Mouse (Mus musculus) embryonic facial prominence, embryonic 12.5 days (tissue): ENCODE measurements around the gene Synpr. TPM values are rescaled to one million over a fixed set of nuclear protein-coding genes. Genes with fewer than 3 reads are reported as not detected.
"Not testable (repeated sequence)": the region's sequence is repeated elsewhere in the genome, so short reads cannot be mapped to it uniquely, and the experiment has no call there.

Source experiments
- ATAC-seq: fragments of 200-750 bp; cut with Nextera tagmentation; 2 replicates; pipeline ENCODE4 v1.8.0; 2017; ENCODE audit not compliant: insufficient number of reproducible peaks, insufficient read depth, low FRiP score, low TSS enrichment
- H3K27ac ChIP-seq: fragments of 300-500 bp; sonication (generic); 2 replicates; pipeline ENCODE4 v1.5.1; 2016; ENCODE audit warnings: mild to moderate bottlenecking
- H3K27me3 ChIP-seq: fragments of 300-500 bp; sonication (generic); 2 replicates; pipeline ENCODE4 v1.6.1; 2016; ENCODE audit warnings: mild to moderate bottlenecking, moderate library complexity
- H3K36me3 ChIP-seq: fragments of 300-500 bp; sonication (generic); 2 replicates; pipeline ENCODE4 v1.6.1; 2016; ENCODE audit warnings: mild to moderate bottlenecking
- H3K4me1 ChIP-seq: fragments of 300-500 bp; sonication (generic); 2 replicates; pipeline ENCODE4 v1.6.1; 2016
- H3K4me2 ChIP-seq: fragments of 300-500 bp; sonication (generic); replicated peaks from 2 replicates; pipeline ENCODE4 v1.6.1; 2016; ENCODE audit warnings: mild to moderate bottlenecking, moderate library complexity
- H3K4me3 ChIP-seq: fragments of 300-500 bp; sonication (generic); 2 replicates; pipeline ENCODE4 v1.5.1; 2016; ENCODE audit warnings: mild to moderate bottlenecking
- H3K9ac ChIP-seq: fragments of 300-500 bp; sonication (generic); 2 replicates; pipeline ENCODE4 v1.6.1; 2016; ENCODE audit warnings: mild to moderate bottlenecking, moderate library complexity
- H3K9me3 ChIP-seq: fragments of 300-500 bp; sonication (generic); 2 replicates; pipeline ENCODE4 v1.6.1; 2016; ENCODE audit warnings: mild to moderate bottlenecking, moderate library complexity
- WGBS: fragments of 180-500 bp; shearing (Covaris S2); methylation state at CpG from one replicate; pipeline ENCODE4 v1.1.7; 2016; 5-methylcytosine and 5-hydroxymethylcytosine counted together
- polyA plus RNA-seq: library from polyadenylated mRNA; unstranded; fragments of >200 nt; fragmentation: Nextera tagmentation; extraction: Ambion mirVana; gene quantifications from 2 replicates; pipeline ENCODE4 v1.2.1, GENCODE M21; 2016

Synpr gene
- 3.9 and 5.0 TPM in 2 replicates for polyA plus RNA-seq

- H3K4me2 ChIP-seq, result peak within 1 kb of the TSS; percentile 70
- peak within 1 kb of the TSS; percentile 46 for H3K9ac ChIP-seq
- ATAC-seq, result peak; percentile 100
- H3K4me1 ChIP-seq, result no peaks in the 10 kb centered on the region
- no peaks in the 10 kb centered on the region for H3K27me3 ChIP-seq
- H3K4me3 ChIP-seq, result peak within 1 kb of the TSS; percentile 35
- 0 out of 2 replicates have a peak within 1 kb of the TSS, but pooled peaks have one; percentile 20 for H3K27ac ChIP-seq
- no peaks in the 10 kb centered on the region for H3K9me3 ChIP-seq
- WGBS, result 9% methylated on average over 27 of the region's 27 CpGs
- no peaks in the 10 kb centered on the region for H3K36me3 ChIP-seq
Measured at GRCm38 (mm10) chr14:13284091-13284844, at the start of gene Synpr. Synpr (plus strand) TSS chr14:13284780.

GRCm38 (mm10) chr14:13236929-13237328 is 47.7 kb upstream of the Synpr start:
- Histone ChIP-seq H3K27me3 (no peaks in the 10 kb centered on the region), H3K27ac (no peak overlapping the region), H3K4me1 (no peaks in the 10 kb centered on the region), H3K9ac (no peak overlapping the region), H3K9me3 (no peaks in the 10 kb centered on the region), H3K4me2 (no peak overlapping the region), H3K4me3 (no peak overlapping the region), H3K36me3 (no peaks in the 10 kb centered on the region)
- 5% methylated on average over 1 of the region's 1 CpGs for WGBS
- ATAC-seq, result no peak

DNA sequence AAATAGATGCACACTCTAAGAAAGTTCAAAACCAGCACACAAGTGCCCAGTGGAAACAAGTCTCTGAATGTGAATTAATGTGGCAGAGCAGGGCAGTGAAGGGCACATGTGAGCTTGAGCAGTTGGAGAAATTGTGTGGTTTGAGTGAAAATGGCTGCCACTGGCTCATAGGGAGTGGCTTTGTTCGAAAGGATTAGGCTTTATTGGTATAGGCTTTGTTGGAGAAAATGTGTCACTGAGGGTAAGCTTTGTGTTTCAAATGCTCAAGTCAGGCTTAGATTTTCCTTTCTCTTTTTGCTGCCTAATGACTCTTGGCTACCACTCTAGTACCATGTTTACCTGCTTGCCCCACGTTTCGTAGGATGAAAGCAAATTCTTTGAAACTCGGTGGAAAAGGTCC is 37.1 kb upstream of the Synpr start:
- no peak overlapping the region for H3K4me2 ChIP-seq
- no peaks in the 10 kb centered on the region for H3K36me3 ChIP-seq
- H3K4me1 ChIP-seq, result no peaks in the 10 kb centered on the region
- no peak overlapping the region for H3K27ac ChIP-seq
- no peak for ATAC-seq
- H3K27me3 ChIP-seq, result no peaks in the 10 kb centered on the region
- WGBS, result 47% methylated on average over 4 of the region's 4 CpGs
- no peaks in the 10 kb centered on the region for H3K9me3 ChIP-seq
- H3K4me3 ChIP-seq, result no peak overlapping the region
- H3K9ac ChIP-seq, result no peak overlapping the region

GRCm38 (mm10) chr14:13249361-13249760 is 35.2 kb upstream of the Synpr start:
- Histone ChIP-seq H3K9ac (no peak overlapping the region), H3K27me3 (no peaks in the 10 kb centered on the region), H3K27ac (no peak overlapping the region), H3K36me3 (no peaks in the 10 kb centered on the region), H3K4me3 (no peak overlapping the region), H3K9me3 (no peaks in the 10 kb centered on the region), H3K4me1 (no peaks in the 10 kb centered on the region), H3K4me2 (no peak overlapping the region)
- no peak for ATAC-seq

- no peaks in the 10 kb centered on the region for H3K27me3 ChIP-seq
- no peak for ATAC-seq
- WGBS, result 89% methylated on average over 1 of the region's 1 CpGs
Measured at GRCm38 (mm10) chr14:13252594-13252993, 32.0 kb upstream of the Synpr start.

DNA sequence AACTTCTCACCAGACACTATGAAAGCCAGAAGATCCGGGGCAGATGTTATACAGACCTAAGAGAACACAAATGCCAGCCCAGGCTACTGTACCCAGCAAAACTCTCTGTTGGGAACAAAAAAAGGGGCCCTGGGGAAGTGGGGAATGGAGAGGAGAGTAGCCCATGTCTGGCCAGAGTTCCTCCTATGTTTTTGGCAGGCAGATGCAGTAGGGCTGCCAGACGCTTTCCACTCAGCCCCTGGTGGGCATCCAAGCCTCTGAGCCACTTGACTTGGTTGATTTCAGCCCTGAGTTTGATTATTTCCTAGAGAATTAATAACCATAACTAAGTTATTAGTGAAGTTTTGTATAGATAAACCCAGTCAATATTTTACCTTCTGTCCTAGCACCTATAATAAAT is 29.8 kb upstream of the Synpr start:
- WGBS, result 92% methylated on average over 2 of the region's 2 CpGs
- H3K9me3 ChIP-seq, H3K4me1 ChIP-seq, H3K27me3 ChIP-seq, H3K4me2 ChIP-seq, H3K4me3 ChIP-seq, ATAC-seq, H3K9ac ChIP-seq, H3K36me3 ChIP-seq, H3K27ac ChIP-seq: not testable (repeated sequence)

More at GRCm38 (mm10) chr14:13252594-13252993, 32.0 kb upstream of the Synpr start:
- H3K4me2 ChIP-seq, result no peak overlapping the region
- H3K27ac ChIP-seq, result no peak overlapping the region
- H3K9ac ChIP-seq, result no peak overlapping the region
- H3K36me3 ChIP-seq, result no peaks in the 10 kb centered on the region
- H3K4me1 ChIP-seq, result no peaks in the 10 kb centered on the region
- no peaks in the 10 kb centered on the region for H3K9me3 ChIP-seq
- no peak overlapping the region for H3K4me3 ChIP-seq

GRCm38 (mm10) chr14:13262406-13262805 is 22.2 kb upstream of the Synpr start:
- Histone ChIP-seq H3K9ac (no peak overlapping the region), H3K4me1 (no peaks in the 10 kb centered on the region), H3K4me2 (no peak overlapping the region), H3K36me3 (no peaks in the 10 kb centered on the region), H3K27ac (no peak overlapping the region), H3K27me3 (no peaks in the 10 kb centered on the region), H3K4me3 (no peak overlapping the region), H3K9me3 (no peaks in the 10 kb centered on the region)
- 54% methylated on average over 1 of the region's 1 CpGs for WGBS
- ATAC-seq, result no peak

- 84% methylated on average over 2 of the region's 2 CpGs for WGBS
- Histone ChIP-seq H3K9me3 (no peaks in the 10 kb centered on the region), H3K4me2 (no peak overlapping the region), H3K27me3 (no peaks in the 10 kb centered on the region), H3K4me1 (no peaks in the 10 kb centered on the region), H3K36me3 (no peaks in the 10 kb centered on the region), H3K9ac (no peak overlapping the region), H3K27ac (no peak overlapping the region), H3K4me3 (no peak overlapping the region)
- ATAC-seq, result no peak
Measured at GRCm38 (mm10) chr14:13266331-13266730, 18.2 kb upstream of the Synpr start.

GRCm38 (mm10) chr14:13267181-13267580 is 17.4 kb upstream of the Synpr start:
- H3K36me3 ChIP-seq, result no peaks in the 10 kb centered on the region
- no peak overlapping the region for H3K9ac ChIP-seq
- no peaks in the 10 kb centered on the region for H3K27me3 ChIP-seq
- no peak overlapping the region for H3K4me3 ChIP-seq
- H3K9me3 ChIP-seq, result no peaks in the 10 kb centered on the region
- H3K4me1 ChIP-seq, result no peaks in the 10 kb centered on the region
- 83% methylated on average over 4 of the region's 4 CpGs for WGBS
- H3K27ac ChIP-seq, result no peak overlapping the region
- ATAC-seq, result no peak
- H3K4me2 ChIP-seq, result no peak overlapping the region

- H3K4me1 ChIP-seq, result no peaks in the 10 kb centered on the region
- no peaks in the 10 kb centered on the region for H3K27me3 ChIP-seq
- no peak for ATAC-seq
- H3K27ac ChIP-seq, result no peak overlapping the region
- no peaks in the 10 kb centered on the region for H3K9me3 ChIP-seq
- H3K9ac ChIP-seq, result no peak overlapping the region
- H3K4me3 ChIP-seq, result no peak overlapping the region
- WGBS, result 75% methylated on average over 4 of the region's 4 CpGs
- no peak overlapping the region for H3K4me2 ChIP-seq
- no peaks in the 10 kb centered on the region for H3K36me3 ChIP-seq
Measured at GRCm38 (mm10) chr14:13283211-13283610, 1.4 kb upstream of the Synpr start.

DNA sequence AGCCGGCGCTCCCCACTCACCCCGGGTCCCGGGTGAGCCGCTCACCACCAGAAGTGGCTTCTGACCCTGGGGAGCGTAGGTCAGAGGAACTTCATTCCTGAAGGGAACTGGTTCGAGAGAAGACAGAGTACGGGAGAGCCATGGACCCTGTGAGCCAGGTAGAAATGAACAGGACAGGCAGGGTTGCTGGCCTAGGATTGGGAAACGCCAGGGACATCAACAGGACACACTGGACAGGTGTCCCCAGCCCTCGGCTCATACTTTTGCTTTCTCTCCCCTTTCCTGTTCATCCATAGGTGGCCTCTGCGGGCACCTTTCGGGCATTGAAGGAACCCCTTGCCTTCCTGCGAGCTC is 242 bp downstream of the Synpr start:
- Histone ChIP-seq H3K4me1 (no peaks in the 10 kb centered on the region), H3K9me3 (no peaks in the 10 kb centered on the region), H3K9ac (peak overlapping the region; percentile 46), H3K4me2 (peak overlapping the region; percentile 70), H3K36me3 (no peaks in the 10 kb centered on the region), H3K27ac (no peak overlapping the region), H3K27me3 (no peaks in the 10 kb centered on the region), H3K4me3 (peak overlapping the region; percentile 35)
- WGBS, result 14% methylated on average over 13 of the region's 13 CpGs
- ATAC-seq, result no peak; the same call in 1 of the 2 replicates

DNA sequence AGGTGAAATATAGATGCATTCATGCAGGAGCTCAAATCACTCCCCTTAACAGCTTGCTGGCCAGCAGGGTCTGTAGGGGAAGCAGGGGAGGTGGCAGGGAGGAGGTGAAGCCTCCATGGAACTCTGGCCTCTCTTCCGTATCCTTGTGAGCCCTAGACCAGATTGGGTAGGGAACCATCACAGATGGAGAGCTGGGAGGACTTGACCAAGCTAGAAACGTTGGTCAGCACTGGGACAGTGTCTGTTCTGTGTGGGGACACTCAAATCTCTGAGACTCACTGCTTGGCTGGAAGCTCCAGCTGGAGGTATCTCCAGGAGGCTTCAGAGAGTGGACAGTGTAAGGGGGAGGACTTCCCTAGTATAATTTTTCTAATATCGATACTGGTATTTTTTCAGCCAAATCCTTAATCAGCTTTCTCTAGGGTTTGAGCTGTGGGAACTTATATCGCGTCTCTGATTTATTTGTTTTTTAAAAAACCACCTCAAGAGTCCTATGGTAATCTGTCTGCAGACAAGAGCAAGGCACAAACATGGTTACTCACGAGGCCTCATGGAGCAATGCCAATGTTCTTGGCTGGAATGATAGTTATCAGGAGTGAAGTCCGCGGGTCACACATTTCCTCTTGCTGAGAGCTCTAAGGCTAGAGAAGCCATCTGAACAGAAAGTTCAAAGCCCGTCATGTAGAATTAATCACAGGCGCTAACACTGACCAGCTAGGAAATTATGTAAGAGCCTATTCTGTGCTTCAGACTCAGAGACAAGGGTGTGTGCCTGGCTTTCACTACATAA is 956 bp downstream of the Synpr start:
- Histone ChIP-seq H3K27ac (no peak overlapping the region), H3K4me1 (no peaks in the 10 kb centered on the region), H3K27me3 (no peaks in the 10 kb centered on the region), H3K4me3 (no peak overlapping the region), H3K9ac (0 out of 2 replicates have a peak overlapping the region, but pooled peaks have one; percentile 46), H3K4me2 (peak overlapping the region; percentile 70), H3K9me3 (no peaks in the 10 kb centered on the region), H3K36me3 (no peaks in the 10 kb centered on the region)
- 73% methylated on average over 10 of the region's 10 CpGs for WGBS
- no peak for ATAC-seq
